Mouse (Mus musculus) forebrain, embryonic 13.5 days (tissue): ENCODE measurements around the gene Gm525. TPM values are rescaled to one million over a fixed set of nuclear protein-coding genes. Genes with fewer than 3 reads are reported as not detected.

Source experiments
- ATAC-seq: fragments of 200-750 bp; cut with Nextera tagmentation; 2 replicates; pipeline ENCODE4 v1.8.0; 2017
- H3K27ac ChIP-seq: fragments of 300-500 bp; sonication (generic); 2 replicates; pipeline ENCODE4 v1.5.1; 2015; ENCODE audit warnings: inconsistent platforms, mild to moderate bottlenecking, moderate library complexity
- H3K27me3 ChIP-seq: fragments of 300-500 bp; sonication (generic); 2 replicates; pipeline ENCODE4 v1.6.1; 2015; ENCODE audit warnings: mild to moderate bottlenecking, inconsistent platforms
- H3K36me3 ChIP-seq: fragments of 300-500 bp; sonication (generic); 2 replicates; pipeline ENCODE4 v1.6.1; 2015; ENCODE audit warnings: mild to moderate bottlenecking, inconsistent platforms; ENCODE audit not compliant: poor library complexity, severe bottlenecking
- H3K4me1 ChIP-seq: fragments of 300-500 bp; sonication (generic); 2 replicates; pipeline ENCODE4 v1.6.1; 2015; ENCODE audit warnings: inconsistent platforms
- H3K4me2 ChIP-seq: fragments of 300-500 bp; sonication (generic); 2 replicates; pipeline ENCODE4 v1.6.1; 2015; ENCODE audit warnings: inconsistent platforms, mild to moderate bottlenecking, moderate library complexity
- H3K4me3 ChIP-seq: fragments of 300-500 bp; sonication (generic); 2 replicates; pipeline ENCODE4 v1.5.1; 2015; ENCODE audit warnings: mild to moderate bottlenecking, inconsistent platforms
- H3K9ac ChIP-seq: fragments of 300-500 bp; sonication (generic); 2 replicates; pipeline ENCODE4 v1.6.1; 2015; ENCODE audit warnings: mild to moderate bottlenecking, inconsistent platforms
- H3K9me3 ChIP-seq: fragments of 300-500 bp; sonication (generic); replicated peaks from 2 replicates; pipeline ENCODE4 v1.6.1; 2016; ENCODE audit warnings: inconsistent platforms
- WGBS: fragments of 180-500 bp; shearing (Covaris S2); methylation state at CpG from one replicate; pipeline ENCODE4 v1.1.7; 2015; 5-methylcytosine and 5-hydroxymethylcytosine counted together
- polyA plus RNA-seq: library from polyadenylated mRNA; unstranded; fragments of >200 nt; fragmentation: Nextera tagmentation; extraction: Ambion mirVana; gene quantifications from 2 replicates; pipeline ENCODE4 v1.2.1, GENCODE M21; 2015

The Gm525 gene
- polyA plus RNA-seq, 1 experiment from 2014 or later = not detected

GRCm38 (mm10) chr11:89100826-89101321 lies 27.2 kb downstream of the Gm525 start:
- 0 out of 2 replicates have a peak, but pooled peaks have one; percentile 21 for ATAC-seq
- WGBS = 36% methylated on average over 17 of the region's 17 CpGs

GRCm38 (mm10) chr11:89103166-89103565 lies 29.5 kb downstream of the Gm525 start:
- no peak overlapping the region for H3K27ac ChIP-seq
- no peaks in the 10 kb centered on the region for H3K9me3 ChIP-seq
- no peak overlapping the region for H3K4me3 ChIP-seq
- H3K27me3 ChIP-seq = no peaks in the 10 kb centered on the region
- peaks cover 6% of the 10 kb centered on the region for H3K4me1 ChIP-seq
- H3K4me2 ChIP-seq = no peak overlapping the region
- ATAC-seq = no peak
- WGBS = 88% methylated on average over 14 of the region's 14 CpGs
- no peaks in the 10 kb centered on the region for H3K36me3 ChIP-seq
- H3K9ac ChIP-seq = no peak overlapping the region

More at GRCm38 (mm10) chr11:89100826-89101321, 27.2 kb downstream of the Gm525 start:
- Histone ChIP-seq H3K36me3 (no peaks in the 10 kb centered on the region), H3K27ac (no peak overlapping the region; the same call in 1 of the 2 replicates), H3K4me3 (peak overlapping the region; percentile 21; the same call in 1 of the 2 replicates), H3K4me2 (peak overlapping the region; percentile 54), H3K9ac (peak overlapping the region; percentile 38), H3K9me3 (no peaks in the 10 kb centered on the region), H3K4me1 (peaks cover 6% of the 10 kb centered on the region), H3K27me3 (no peaks in the 10 kb centered on the region)

DNA sequence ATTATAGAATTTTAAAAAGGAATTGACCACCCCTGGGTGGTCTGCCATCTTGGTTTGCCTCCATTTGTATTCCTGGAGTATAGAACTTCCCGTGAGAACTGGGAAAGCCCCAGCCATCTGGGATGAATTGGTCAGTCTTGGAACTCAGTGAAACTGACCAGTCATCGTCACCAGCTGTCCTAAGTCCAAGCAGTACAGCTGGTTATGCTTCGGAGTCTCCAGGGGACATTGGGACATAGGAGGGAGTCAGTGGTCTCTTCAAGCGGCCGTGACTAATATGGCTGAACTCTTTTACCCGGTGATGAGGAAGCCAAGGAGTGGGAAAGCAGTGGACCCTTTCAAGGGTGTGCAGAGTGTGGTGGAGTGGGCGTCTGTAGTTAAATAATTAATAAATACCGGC lies 31.6 kb downstream of the Gm525 start:
- Histone ChIP-seq H3K27ac (no peak overlapping the region), H3K36me3 (no peaks in the 10 kb centered on the region), H3K9me3 (no peaks in the 10 kb centered on the region), H3K4me3 (no peak overlapping the region), H3K4me1 (peaks cover 6% of the 10 kb centered on the region), H3K4me2 (no peak overlapping the region), H3K27me3 (no peaks in the 10 kb centered on the region), H3K9ac (no peak overlapping the region)
- ATAC-seq = no peak
- 95% methylated on average over 8 of the region's 8 CpGs for WGBS

GRCm38 (mm10) chr11:89105823-89106222 lies 32.2 kb downstream of the Gm525 start:
- Histone ChIP-seq H3K9me3 (no peaks in the 10 kb centered on the region), H3K27ac (no peak overlapping the region), H3K27me3 (no peaks in the 10 kb centered on the region), H3K4me2 (no peak overlapping the region), H3K36me3 (no peaks in the 10 kb centered on the region), H3K4me1 (peaks cover 3% of the 10 kb centered on the region), H3K4me3 (no peak overlapping the region), H3K9ac (no peak overlapping the region)
- no peak for ATAC-seq
- 86% methylated on average over 11 of the region's 11 CpGs for WGBS

GRCm38 (mm10) chr11:89107180-89107807 lies 33.7 kb downstream of the Gm525 start:
- no peaks in the 10 kb centered on the region for H3K27me3 ChIP-seq
- H3K4me2 ChIP-seq = no peak overlapping the region
- no peaks in the 10 kb centered on the region for H3K9me3 ChIP-seq
- no peaks in the 10 kb centered on the region for H3K4me1 ChIP-seq
- WGBS = 36% methylated on average over 12 of the region's 12 CpGs
- no peak overlapping the region for H3K4me3 ChIP-seq
- H3K36me3 ChIP-seq = no peaks in the 10 kb centered on the region
- no peak overlapping the region for H3K9ac ChIP-seq
- no peak overlapping the region for H3K27ac ChIP-seq
- ATAC-seq = no peak

DNA sequence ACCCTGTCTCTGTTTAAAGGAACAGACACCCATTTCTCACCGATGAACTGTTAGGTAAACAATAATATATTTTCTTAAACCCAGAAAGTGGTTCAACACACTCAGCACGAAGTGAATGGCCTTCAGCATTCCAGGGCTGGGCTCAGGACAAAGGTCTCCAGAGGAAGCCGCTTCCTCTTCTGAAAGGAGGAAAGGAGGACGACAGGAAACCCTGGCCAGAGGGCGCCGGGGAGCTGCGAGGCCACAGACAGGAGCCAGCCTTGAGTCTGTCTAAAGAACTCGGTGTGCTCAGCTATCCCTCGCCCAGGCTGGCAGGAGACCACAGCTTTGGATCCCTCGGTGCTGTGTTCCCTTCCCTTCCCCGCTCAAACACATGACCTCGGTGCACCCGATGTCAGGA lies 50.8 kb downstream of the Gm525 start:
- Histone ChIP-seq H3K27me3 (no peaks in the 10 kb centered on the region), H3K27ac (no peak overlapping the region), H3K4me3 (no peak overlapping the region), H3K36me3 (no peaks in the 10 kb centered on the region), H3K4me1 (peaks cover 8% of the 10 kb centered on the region; the same call in 1 of the 2 replicates), H3K4me2 (no peak overlapping the region), H3K9me3 (no peaks in the 10 kb centered on the region), H3K9ac (no peak overlapping the region)
- ATAC-seq = no peak
- WGBS = 24% methylated on average over 13 of the region's 13 CpGs

DNA sequence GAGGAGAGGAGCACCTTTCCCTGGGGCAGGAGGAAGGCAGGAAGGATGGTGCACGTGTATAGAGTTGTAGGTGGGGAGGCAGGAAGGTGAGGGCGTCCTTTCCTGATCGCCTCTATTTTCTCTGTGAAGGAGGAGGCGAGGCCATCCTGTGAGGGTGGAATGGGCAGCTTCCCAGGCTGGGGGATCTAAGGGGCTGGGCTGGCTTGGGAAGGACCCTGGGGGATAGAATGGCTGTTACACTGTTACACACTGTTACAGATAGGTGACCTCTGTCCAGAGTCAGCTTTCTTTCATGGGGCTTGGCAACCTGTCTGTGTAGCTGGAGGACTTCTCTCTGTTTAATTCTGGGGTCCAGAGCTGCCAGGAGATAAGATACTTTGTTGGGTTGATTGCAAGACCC lies 57.2 kb downstream of the Gm525 start:
- 38% methylated on average over 4 of the region's 4 CpGs for WGBS
- Histone ChIP-seq H3K36me3 (no peaks in the 10 kb centered on the region), H3K9ac (no peak overlapping the region), H3K27ac (no peak overlapping the region), H3K4me3 (no peak overlapping the region), H3K4me2 (no peak overlapping the region), H3K9me3 (no peaks in the 10 kb centered on the region), H3K4me1 (no peaks in the 10 kb centered on the region), H3K27me3 (no peaks in the 10 kb centered on the region)
- ATAC-seq = no peak

DNA sequence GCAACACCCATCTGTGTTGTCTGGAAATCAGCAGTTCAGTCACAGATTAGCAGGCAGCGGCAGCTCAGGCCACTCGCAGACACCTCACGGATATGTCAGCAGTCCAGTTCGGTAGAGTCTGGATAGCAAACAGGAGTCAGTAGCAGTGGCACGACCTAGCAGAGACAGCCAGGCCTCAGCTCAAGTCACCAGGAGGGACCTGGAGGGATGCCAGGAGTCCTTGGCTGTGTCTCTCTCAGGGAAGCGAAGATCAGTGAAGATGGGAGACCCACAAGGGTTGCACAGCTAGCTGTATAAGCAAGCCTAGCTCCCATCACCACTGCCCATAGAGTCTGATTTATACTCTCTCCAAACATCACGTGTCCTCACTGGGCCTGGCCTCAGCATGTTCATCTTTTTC lies 58.8 kb downstream of the Gm525 start:
- Histone ChIP-seq H3K4me3 (no peak overlapping the region), H3K9ac (no peak overlapping the region), H3K4me1 (no peaks in the 10 kb centered on the region), H3K27me3 (no peaks in the 10 kb centered on the region), H3K4me2 (no peak overlapping the region), H3K27ac (no peak overlapping the region), H3K36me3 (no peaks in the 10 kb centered on the region), H3K9me3 (no peaks in the 10 kb centered on the region)
- ATAC-seq = no peak
- 90% methylated on average over 7 of the region's 7 CpGs for WGBS

GRCm38 (mm10) chr11:89134211-89134610 lies 60.6 kb downstream of the Gm525 start:
- Histone ChIP-seq H3K27me3 (no peaks in the 10 kb centered on the region), H3K9ac (no peak overlapping the region), H3K4me1 (no peaks in the 10 kb centered on the region), H3K9me3 (no peaks in the 10 kb centered on the region), H3K4me3 (no peak overlapping the region), H3K36me3 (no peaks in the 10 kb centered on the region), H3K4me2 (no peak overlapping the region), H3K27ac (no peak overlapping the region)
- no peak for ATAC-seq
- 60% methylated on average over 2 of the region's 2 CpGs for WGBS

DNA sequence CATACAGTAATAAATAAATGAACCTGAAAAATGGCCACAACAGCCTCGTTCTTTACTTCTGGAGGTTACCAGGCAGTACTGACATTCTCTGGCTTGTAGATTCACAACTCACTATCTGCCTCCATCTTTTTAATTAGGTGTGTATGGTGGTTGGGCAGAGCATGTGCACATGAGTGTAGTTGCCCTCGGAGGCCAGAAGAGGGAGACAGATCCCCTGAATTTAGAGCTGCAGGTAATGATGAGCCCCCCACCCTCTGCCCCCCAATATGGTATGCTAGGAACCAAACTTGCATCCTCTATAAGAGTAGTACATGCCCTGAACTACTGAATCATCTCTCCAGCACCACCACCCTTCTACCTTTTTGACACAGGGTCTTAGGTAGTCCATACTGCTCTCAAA lies 64.3 kb downstream of the Gm525 start:
- Histone ChIP-seq H3K9ac (no peak overlapping the region), H3K4me2 (no peak overlapping the region), H3K4me3 (no peak overlapping the region), H3K27me3 (no peaks in the 10 kb centered on the region), H3K27ac (no peak overlapping the region), H3K9me3 (peaks cover 4% of the 10 kb centered on the region; the same call in 1 of the 2 replicates), H3K36me3 (no peaks in the 10 kb centered on the region), H3K4me1 (no peaks in the 10 kb centered on the region)
- no peak for ATAC-seq
- 89% methylated on average over 2 of the region's 2 CpGs for WGBS

Other genes starting within 250 kb of the Gm525 start
- 21.8 and 26.4 TPM in 2 replicates for gene Akap1, start 209.3 kb upstream of the Gm525 start, polyA plus RNA-seq
- 35.9 and 36.5 TPM in 2 replicates for gene Scpep1, start 118.4 kb upstream of the Gm525 start, polyA plus RNA-seq
- gene Elobl, start 106.9 kb upstream of the Gm525 start, polyA plus RNA-seq = not detected in 2 replicates
- 21.1 and 25.2 TPM in 2 replicates for gene Coil, start 103.6 kb upstream of the Gm525 start, polyA plus RNA-seq
- gene Trim25, start 74.5 kb upstream of the Gm525 start, polyA plus RNA-seq = 2.4 and 3.0 TPM in 2 replicates
- 8.7 and 9.9 TPM in 2 replicates for gene Dgke, start 7.0 kb upstream of the Gm525 start, polyA plus RNA-seq
- gene Nog, start 228.5 kb downstream of the Gm525 start, polyA plus RNA-seq = 2.6 and 3.3 TPM in 2 replicates